Mouse (Mus musculus) cerebellum, adult 8-10 months (tissue): ENCODE results near the gene Gm6993.
A peak's percentile ranks its signal among the peaks of the same experiment; 100 is the strongest.

Experiments
- DNase-seq: peaks from one replicate; pipeline ENCODE4 v3.0.0; 2022

The Gm6993 gene

DNA sequence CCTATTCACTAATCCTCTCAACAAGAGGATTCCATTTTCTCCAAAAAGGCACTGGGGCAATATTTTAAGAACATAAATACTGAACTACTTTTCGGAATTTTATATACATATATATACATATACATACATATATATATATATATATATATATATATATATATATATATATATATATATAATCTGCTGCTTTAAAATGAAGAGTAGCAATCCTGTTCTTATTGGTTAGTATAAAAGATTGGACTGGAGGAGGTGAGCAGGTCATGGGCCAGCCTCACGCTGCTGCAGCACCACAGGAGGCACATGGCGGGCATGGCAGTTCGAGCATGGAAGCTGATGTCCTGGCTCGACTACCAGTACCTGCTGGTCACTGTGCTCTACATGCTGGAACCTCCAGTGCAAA is at the start of gene Gm6993:
TSS of gene Gm6993 (plus strand) at position 301 of the 400 bp plus-strand sequence.
- no peak for DNase-seq

DNA sequence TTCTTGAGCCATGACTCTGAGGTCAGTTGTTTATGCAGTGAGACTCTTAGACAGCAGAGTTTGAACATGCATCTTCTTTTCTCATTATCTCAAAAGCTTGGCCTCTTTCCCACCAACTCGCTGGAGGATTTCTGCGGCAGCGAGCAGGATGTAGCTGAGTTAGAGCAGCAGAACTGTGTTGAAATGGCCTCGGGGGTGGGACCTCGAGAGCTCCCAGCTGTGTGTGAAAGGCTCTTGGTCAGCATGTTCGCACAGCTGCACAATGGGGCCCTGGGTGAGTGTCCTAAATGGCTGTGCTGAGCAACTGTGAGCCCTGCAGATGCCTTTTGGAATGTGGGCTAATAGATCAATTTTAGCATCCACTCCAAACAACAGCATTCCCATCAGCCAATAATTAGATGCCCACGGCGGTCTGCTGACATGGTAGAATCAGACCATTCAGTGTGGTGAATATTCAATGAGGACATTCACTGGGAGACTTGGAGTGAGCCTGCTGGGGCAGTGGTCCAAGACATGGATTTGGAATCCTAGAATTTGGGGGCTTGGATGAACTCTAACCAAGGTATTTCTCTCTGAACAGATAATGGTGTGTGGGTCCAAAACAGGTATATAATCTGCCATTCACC is 49.1 kb upstream of the Gm6993 start:
- no peak for DNase-seq

DNA sequence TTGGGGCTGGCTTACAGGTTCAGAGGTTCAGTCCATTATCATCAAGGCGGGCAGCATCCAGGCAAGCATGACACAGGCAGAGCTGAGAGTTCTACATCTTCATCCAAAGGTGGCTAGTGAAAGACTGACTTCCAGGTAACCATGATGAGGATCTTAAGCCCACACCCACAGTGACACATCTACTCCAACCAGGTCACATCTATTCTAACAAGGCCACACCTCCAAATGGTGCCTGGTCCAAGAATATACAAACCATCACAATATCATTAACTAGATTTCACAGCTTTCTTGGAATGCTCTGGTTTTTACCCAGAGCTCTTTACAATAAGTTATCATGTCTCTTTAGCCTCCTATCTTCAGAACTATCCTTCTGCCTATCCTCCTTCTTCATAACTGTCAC is 38.1 kb upstream of the Gm6993 start:
- DNase-seq, result no peak

GRCm38 (mm10) chr12:31203746-31204455 is 36.7 kb upstream of the Gm6993 start:
- no peak for DNase-seq

DNA sequence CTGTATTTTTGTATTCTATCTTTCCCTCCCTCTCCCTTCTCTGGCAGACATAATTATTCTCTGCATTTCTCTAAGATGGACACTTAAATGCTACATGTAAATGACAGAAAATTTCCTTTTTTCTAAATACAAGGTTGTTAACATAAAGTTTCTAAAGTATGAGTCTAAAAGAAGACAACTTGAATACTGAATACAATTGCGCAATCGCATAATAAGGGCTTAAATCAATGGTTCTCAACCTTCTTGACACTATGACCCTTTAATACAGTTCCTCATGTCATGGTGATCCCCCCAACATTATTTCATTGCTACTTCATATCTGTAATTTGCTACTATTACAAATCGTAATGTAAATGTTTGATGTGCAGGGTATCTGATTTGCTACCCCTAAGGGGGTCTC is 35.7 kb upstream of the Gm6993 start:
- DNase-seq, result no peak

DNA sequence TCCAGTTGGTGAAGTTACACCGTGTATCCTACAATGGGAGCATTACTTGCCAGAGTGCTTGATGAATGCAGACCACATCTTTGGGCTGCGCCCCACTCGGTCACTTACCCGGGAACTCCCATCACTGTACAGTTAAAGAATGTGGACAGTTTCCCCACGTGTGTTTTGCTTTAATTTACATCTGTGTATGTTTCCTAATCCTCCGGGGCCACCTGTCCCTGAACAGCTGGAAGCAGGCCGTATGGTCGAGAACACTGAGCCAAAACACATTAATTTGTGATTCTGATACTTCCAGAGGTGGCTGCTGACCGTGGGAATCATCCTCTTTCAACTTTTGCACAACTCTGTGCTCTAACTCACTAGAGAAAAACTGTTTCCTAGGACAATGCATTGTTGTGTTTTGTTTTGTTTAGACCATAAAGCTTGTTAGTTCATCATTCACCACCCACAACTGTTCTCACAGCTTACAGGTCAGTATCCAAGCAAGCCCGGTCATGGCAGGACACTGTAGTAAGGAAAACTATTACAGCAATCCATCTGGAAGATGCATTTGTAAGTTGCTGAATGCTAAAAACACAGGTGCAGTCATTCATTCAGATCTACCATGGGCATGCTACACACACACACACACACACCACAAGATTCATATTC is 34.5 kb upstream of the Gm6993 start:
- no peak for DNase-seq

- no peak for DNase-seq
Observed at GRCm38 (mm10) chr12:31208766-31209165, 31.8 kb upstream of the Gm6993 start.

DNA sequence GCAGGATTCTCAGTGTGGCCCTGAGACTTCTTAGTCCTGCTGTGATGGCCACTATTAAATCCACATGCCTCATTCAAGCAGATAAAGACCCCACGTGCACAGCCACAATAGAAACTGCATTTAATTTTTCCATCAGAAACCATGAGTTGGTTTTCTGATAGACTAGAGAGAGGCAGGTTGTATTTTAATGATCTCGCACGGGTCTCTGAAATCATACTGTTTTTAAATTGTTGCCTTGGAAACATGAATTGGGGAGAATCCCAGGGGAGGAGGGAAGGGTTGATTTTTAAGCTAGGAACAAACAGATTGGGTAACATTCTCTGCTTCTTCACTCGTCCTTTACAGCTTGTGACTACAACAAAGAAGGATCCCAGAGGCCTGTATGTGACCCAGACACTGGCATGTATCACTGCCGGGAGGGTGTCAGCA is 31.2 kb upstream of the Gm6993 start:
- no peak for DNase-seq

DNA sequence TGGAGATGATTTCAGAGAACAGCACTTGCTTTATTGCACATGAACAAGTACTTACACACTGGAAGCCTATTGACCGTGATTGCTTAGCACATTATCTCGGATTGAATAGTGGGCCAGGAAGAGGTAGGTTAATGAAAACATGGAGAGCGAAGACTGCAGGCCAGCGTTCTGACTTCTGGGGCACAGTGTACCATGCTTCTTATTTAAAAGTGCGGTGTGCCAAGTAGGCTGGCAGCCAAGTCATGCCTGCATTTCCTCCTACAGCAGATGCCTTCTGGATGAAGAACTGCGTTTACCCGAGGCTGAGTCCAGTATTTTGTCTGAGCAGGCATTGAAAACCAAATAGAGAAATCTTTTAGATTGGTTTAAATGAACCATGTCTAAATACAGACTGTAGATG is 27.0 kb upstream of the Gm6993 start:
- peak; percentile 31 for DNase-seq

GRCm38 (mm10) chr12:31215003-31215402 is 25.6 kb upstream of the Gm6993 start:
- DNase-seq, result no peak

DNA sequence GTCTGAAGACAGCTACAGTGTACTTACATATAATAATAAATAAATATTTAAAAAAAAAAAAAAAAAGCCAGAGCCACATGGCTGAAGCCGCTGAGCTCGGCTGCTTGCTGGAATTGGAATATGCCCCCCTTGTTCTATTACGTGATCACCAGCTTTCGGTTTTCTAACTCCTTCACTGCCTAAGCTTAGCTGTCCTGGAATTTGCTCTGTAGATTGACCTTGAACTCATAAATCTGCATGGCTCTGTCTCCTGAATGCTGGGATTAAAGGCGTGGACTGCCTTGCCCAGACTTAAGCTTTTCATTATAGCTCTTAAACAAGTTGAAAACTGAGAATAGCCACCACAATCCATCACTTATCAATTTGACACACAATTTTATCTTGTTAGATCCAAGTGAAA is 23.3 kb upstream of the Gm6993 start:
- DNase-seq, result no peak

GRCm38 (mm10) chr12:31218774-31219173 is 21.8 kb upstream of the Gm6993 start:
- no peak for DNase-seq

DNA sequence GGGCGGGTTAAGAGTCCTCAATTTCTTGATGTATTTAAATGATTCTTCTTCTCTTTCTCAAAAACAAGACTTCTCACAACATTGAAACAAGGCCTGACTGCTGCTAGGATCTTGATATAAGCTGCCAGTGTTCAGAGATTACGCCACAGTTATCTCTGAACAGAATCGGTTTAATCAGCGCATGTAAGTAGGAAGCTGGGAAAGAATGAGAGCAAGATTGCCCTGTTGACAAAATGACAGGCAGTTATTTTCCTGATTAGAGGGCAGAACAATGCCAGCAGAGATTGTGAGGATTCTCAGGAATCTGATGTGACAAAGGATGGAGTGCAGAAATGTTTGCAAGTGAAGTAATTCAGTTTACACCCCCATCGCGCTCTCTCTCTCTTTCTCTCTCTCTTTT is 19.0 kb upstream of the Gm6993 start:
- DNase-seq, result no peak

DNA sequence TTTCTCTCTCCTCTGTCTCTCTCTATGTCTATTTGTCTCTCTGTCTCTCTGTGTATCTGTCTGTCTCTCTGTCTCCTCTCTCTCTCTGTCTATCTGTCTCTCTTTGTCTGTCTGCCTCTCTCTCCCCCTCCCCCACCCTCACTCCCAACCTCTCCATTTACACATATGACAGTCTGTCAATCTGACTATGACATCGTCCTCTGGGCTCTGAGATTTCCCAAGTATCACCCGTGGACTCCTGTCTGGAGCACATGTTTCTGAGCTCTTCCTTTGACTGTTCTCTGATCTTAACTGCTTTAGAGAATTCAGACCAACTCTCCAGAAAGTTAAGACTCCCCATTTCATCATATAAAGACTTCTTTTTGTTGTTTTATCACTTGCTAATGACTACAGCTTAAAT is 18.3 kb upstream of the Gm6993 start:
- no peak for DNase-seq

DNA sequence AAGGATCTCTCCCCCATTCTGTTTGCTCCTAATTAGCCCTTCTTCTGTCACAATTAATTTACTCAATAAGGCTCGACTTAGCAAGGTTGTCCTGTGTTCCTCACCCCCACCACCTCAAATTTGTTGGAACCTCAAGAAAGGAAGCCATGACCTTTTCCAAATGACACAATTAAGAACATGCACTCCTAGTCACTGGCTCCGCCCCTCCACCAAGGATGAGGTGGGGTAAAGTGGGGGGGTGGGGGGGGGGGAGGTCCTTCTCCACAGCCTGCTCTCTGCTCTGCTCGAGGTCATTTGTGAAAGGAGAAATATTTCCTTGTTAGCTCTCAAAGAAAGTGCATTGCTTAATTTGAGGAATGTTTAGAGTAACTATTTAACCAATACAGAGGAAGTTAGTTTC is 17.8 kb upstream of the Gm6993 start:
- DNase-seq, result no peak

DNA sequence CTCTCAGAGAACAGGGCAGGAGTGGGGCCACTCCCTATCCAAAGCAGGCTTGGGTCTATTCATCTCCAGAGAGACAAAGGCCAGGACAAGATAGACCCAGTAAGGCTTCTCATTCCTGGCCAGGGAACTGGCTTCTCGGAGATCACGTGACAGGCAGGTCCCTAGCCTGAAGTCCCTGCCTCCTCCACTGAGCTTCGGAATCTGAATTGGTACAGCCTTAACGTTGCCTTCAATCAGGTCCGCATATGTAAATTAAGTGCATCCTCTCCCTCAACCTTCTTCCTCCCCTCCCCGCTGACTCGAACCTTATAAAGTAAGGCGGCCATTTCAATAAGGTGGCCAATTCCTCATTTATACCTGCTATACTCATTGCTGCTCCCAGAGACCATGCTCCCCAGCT is 15.1 kb upstream of the Gm6993 start:
- no peak for DNase-seq

- no peak for DNase-seq
Observed at GRCm38 (mm10) chr12:31227167-31227566, 13.4 kb upstream of the Gm6993 start.

GRCm38 (mm10) chr12:31228878-31229277 is 11.7 kb upstream of the Gm6993 start:
- DNase-seq, result no peak

- no peak for DNase-seq
Observed at GRCm38 (mm10) chr12:31232635-31233034, 7.9 kb upstream of the Gm6993 start.

GRCm38 (mm10) chr12:31235018-31235417 is 5.6 kb upstream of the Gm6993 start:
- DNase-seq, result no peak

DNA sequence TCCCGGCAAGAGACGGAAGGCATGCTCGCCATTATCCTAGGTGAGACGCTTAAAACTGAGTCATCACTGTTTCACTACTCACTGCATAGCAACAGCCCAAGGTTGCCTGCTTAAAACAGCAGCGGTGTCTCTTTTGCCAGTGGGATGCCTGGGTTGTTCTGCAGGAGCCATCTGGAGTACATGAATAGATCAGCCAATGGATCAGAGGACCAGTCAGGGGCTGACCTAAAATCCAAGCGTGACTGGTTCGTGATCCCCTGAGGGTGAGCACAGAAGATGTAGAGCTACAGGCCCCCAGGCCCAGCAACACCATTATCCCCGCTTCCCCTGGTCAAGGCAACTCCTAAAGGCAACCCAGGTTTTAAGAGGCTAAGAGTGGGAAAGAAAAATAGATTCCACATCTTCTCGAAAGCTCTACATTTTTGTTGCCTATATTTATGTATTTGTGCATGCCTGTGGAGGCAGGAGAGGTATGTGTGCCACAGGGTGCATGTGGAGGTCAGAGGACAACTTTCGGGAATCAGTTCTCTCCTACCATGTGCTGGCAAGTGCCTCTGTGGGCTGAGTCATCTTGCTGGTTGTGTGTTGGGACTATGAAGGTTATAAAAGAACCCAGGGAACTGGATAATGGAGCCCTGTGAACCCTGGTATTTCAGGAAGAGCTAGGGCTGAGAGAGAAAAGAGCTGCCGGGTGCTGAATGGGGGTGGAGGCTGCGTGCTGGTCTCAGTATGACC is 3.5 kb upstream of the Gm6993 start:
- peak; percentile 5 for DNase-seq

- no peak for DNase-seq
Observed at GRCm38 (mm10) chr12:31239031-31239583, 1.5 kb upstream of the Gm6993 start.

DNA sequence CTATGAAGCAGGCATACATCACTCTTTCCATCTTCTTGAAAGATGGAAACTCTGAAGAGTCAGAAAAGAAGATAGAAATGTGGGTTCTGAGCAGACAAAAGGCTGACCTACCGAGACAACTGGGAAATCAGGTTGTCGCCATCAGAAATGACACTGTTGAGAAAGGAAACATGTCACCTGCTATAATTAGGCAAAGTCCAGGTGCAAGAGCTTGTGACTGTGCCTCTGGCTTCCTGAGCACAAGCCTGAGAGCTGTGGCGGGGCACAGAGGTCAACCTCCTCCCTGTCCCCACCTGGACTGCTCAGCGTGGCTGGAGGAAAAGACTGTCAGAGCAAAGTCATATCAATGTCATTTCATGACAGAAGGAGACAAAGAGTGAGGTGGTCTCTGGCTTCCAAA is 772 bp upstream of the Gm6993 start:
- DNase-seq, result no peak
